Mouse (Mus musculus) kidney, postnatal 14 days (tissue): Measurements from ENCODE around the gene Ppp1r2.
A peak's percentile ranks its signal among the peaks of the same experiment; 100 is the strongest.

Experiments used
- DNase-seq: peaks from one replicate; pipeline ENCODE4 v3.0.0; 2022; ENCODE audit warnings: mixed read lengths

Gene Ppp1r2

DNA sequence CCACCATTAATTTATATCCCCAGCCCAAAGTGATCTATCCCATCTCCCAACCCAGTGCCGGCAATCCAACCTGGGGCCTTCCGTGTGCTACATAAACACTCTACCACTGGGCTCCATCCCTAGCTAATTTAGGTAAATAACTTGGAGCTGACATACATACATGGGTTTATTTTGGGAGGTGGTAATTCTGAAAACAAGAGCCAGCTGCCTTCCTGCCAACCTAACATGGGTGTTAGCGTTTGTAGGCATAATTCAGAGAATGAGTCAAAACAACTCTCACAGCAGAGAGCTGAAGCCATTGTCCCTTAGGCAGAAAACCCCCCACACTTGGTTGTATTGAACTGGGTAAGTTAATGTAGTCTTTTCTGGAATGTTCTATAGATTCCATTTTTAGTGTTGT is 12.6 kb upstream of the Ppp1r2 start:
- no peak for DNase-seq

DNA sequence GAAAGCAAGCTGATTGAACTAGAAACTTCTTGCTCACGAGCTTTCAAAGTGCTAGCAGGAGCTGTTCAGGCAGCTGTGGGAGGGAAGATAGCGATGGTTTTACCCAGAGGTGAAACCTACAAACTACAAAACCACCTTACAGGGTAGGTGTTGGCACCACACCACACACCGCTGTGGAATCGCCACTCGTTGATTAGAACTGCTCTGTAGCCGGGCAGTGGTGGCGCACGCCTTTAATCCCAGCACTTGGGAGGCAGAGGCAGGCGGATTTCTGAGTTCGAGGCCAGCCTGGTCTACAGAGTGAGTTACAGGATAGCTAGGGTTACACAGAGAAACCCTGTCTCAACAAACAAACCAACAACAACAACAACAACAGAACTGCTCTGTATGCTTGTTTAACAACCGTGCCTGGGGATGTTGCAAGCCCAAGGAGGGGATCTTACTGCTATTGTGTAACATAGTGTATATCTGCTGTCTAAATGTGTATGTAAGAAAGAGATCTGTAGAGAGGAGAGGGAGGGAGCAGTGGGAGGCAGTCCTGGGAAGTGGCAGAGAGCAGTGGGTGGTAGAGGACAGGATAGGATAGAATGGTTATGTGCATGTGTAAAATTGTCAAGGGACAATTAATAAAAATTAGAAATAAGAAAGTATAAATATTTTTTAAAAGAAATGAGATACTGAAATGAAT is 11.9 kb upstream of the Ppp1r2 start:
- no peak for DNase-seq

DNA sequence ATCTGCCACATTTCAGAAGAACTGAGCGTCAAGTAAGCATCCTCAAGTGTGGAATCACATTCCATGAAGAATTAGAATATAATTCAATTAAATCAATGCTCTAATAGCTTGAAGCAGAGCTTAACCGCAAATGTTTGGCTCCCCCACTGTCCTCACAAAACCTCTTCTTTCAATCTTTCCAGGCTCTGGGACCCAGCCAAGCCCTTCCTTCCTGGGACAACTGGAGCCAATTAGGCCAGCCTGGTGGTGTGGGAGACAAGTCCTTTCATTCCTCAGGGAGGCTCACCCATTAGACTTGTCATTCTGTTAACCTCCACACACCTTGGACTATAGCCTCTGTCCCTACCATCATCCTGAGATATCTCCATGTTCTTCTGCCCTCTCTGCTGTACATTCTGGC is 6.9 kb upstream of the Ppp1r2 start:
- peak; percentile 74 for DNase-seq

DNA sequence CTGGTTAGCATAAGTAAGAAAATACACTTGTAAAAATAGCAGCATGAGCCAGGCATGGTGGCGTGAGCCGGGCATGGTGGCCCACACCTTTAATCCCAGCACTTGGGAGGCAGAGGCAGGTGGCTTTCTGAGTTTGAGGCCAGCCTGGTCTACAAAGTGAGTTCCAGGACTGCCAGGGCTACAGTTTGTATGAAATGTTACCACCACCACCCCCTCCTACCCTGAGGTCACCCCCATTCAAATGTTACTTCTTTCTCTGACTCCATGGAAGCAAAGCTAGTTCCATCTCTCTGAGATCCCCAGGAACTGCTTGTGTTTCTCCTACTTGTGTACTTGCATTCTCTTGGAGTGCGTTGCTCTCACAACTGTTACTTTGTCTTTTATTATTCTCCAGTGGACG is 5.1 kb upstream of the Ppp1r2 start:
- DNase-seq, result no peak

DNA sequence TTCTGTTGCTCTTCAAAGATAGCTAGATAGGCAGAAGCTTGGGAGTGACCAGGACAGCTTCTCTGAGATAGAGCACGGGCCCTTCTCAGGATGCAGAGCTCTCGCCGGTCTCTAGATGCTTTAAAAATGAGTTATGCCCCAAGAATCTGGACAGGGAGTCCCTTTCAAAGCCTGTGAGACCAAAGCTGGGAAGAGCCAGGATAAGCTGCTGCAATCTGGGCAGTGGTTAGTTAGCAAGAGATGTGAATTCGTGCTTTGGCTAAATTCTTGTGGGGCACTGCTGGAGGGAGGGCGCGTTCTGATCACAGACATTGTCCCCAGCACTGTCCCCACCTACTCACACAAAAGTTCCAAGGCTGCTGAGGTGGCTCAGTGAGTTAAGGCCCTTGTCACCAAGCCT is 3.5 kb upstream of the Ppp1r2 start:
- peak; percentile 20 for DNase-seq

DNA sequence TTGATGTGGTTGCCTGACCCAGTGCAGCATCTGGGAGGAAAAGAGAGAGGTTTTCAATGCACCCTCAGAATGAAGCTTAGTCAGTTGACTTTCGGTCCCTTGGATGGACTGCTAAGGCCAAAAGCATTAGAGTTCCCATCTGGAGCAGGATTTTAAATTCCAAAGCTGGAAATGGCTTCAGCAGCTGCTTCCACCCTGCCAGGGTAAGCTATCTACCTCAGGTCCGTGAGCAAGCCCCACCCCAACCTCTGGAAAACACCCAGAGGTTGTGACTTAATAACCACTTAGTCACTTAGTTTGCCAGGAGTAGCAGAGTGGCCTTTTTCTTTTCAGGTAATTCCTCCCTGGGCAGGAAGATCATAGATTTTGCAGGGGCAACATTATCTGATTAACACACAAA is 3.0 kb upstream of the Ppp1r2 start:
- no peak for DNase-seq

DNA sequence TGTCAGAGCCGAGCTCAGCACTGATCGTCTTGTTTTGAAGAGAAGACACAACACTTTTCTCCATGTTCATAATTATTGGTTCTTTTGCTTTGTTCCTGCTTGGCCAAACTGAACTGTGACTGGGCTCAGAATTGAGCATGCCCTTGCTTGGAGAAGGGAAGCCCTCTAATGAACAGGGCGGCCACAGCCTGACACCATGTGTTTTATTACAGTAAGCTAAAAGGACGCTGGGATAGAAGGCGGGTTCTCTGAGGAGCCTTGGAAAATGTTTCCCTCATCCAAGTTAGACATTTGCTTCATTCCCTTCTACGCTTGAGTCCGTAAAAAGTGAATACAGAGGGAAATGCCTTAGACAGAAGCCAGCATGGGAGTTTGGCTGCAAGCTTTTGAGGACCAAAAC is 1.9 kb upstream of the Ppp1r2 start:
- peak; percentile 49 for DNase-seq

DNA sequence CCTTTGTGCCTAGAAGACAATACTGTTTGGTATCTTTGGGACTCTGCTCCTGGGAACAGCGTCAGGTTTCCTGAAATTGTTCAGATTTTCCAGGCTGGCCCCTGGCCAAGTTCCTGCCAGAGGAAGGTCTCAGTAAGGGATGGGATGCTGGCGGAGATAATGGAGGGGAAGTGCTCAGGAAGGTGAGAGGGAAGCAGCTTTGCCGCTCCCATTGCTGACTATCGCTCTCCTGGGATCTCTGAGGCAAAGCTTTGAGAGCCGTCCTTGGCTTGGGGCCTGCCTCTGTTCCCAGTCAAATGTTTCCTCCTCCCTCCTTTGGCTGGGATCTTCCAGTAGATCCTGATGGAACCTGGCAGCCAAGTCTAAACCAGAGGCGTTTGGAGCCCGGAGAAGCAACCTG is 1.5 kb upstream of the Ppp1r2 start:
- DNase-seq, result peak; percentile 86

DNA sequence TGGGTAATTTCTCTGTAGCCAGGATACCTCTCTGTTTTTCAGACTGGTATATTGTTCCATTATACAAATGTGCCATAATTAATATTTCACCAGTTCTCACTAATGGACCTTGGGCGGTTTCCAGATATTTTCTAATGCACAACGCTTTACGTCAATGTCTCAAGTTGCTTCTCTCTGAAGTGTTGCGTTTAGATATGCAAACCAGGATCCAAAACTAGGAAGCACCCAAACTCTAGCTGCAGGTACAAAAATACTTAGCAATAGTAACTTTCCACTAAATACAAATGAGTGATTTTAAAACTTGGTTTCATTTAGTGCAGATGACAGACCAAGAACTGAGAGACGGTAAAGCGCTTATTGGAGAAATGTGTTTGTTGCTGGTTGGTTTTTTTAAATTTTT is 993 bp downstream of the Ppp1r2 start:
- no peak for DNase-seq

DNA sequence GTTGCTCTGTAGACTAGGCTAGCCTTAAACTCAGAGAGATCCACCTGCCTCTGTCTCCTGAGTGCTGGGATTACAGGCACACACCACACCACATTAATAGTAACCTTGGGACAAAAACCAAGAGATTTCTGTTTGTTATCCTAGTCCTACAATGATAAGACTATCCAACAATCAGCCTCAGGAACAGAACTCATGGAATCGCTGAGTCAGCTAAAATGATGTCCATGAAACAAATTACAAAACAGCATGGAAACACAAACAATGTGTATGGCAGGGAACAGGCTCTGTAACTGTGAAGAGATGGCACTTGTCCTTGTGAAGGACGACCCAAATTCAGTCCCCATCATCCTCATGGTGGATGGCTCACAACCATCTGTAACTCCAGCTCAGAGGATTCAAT is 8.4 kb downstream of the Ppp1r2 start:
- no peak for DNase-seq

DNA sequence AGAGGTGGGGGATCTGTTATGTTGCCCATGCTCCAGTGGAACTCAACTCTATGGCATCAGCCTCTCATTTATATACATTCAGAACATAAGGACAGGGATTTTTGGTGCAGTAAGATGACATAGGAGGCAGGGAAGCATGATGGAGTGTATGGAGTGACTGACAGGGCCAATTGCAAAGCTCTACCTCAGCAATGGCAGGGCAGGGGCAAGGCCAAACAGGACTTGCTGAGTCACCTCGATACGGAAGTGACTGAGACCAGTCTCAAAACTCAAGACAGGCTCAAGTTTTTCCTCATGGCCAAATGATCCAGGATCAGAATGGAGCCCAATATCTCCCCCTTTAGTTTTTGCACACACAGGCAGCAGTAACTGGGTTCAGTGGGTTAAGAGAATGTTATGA is 18.9 kb downstream of the Ppp1r2 start:
- DNase-seq, result no peak

DNA sequence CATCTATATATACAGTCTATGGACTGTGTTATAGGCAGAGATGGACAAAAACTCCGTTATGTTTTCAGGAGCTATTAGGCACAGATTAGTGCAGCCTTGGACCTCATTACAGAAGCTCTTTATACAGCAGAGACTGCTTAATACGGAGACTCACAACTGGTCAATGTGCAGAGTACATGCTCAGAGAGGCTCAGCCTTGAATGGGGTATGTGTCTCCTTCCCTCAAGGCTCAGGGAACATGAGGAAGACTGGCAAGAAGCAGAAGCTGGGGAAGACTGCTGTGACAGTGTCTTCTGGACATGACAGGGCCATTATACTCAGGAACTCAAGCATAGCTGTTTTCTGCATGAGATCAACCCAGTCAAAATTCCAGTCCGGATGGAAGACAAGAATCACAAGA is 19.4 kb downstream of the Ppp1r2 start:
- DNase-seq, result no peak

DNA sequence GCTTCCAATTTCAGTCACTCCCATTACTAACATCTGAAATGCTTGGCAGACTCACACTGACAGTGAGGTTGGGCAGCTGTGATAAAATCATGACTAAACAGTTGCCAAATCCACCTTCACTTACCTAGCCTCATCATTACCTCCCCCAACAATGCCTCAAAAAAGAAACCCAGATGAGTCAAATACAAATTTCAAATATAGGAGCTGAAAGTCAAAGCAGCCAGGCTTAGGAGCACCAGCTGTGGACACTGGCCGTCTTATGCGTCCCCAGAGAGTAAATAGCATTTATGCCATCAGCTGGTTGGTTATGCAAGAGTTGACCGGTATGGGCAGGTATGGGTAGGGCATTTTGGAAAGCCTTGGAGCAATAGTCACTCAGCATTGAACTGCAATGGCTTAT is 25.7 kb downstream of the Ppp1r2 start:
- no peak for DNase-seq

DNA sequence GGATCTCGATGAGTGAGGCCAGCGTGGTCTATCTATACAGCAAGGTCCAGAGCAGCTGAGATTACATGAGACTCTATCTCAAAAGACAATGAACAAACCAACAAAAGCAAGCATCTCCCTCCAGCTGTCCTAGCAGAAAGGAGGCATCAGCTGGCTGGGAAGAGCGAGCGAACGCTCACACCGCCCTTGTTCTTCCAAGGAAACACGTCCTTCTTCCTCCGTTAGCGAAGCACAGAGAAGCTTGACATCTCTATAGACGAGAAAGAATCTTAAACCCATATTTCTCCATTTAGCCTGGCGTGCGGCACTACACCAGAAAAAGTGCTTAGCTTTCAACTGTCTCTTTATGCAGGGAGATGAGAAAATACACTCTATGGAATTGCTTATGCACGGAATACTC is 26.4 kb downstream of the Ppp1r2 start:
- no peak for DNase-seq

DNA sequence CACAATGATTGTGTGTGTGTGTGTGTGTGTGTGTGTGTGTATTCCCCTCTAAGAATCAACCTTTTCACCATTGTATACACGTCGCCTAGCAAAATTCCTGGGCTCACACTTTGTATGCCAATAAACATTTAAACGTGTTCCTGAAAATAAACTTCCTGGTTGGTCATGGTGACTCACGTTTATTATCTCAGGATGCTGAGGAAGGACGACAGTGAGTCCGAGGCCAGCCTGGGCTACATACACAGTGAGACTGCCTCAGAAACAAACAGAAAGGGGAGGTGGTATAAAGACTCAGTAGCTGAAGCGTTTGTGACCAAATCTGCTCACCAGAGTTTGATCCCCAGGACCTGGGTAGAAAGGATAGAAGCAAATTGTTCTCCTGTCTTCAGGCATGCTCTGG is 27.6 kb downstream of the Ppp1r2 start:
- no peak for DNase-seq

DNA sequence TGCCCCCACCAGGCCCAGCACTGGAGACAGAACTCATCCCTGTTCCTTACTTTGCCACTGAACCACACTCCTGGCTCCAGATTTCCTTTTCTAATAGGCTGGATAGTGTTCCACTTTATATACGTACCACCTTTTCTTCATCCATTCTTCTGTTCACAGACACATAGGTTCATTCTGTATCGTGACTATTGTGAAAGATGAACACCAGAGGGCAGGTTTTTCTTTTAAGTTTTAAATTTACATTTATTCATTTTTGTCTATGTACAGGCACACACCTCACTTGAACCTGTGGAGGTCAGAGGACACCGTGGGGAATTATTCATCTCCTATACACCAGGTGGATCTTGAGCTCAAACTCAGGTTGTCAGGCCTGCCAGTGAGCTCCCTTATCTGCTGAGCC is 31.0 kb downstream of the Ppp1r2 start:
- DNase-seq, result no peak

DNA sequence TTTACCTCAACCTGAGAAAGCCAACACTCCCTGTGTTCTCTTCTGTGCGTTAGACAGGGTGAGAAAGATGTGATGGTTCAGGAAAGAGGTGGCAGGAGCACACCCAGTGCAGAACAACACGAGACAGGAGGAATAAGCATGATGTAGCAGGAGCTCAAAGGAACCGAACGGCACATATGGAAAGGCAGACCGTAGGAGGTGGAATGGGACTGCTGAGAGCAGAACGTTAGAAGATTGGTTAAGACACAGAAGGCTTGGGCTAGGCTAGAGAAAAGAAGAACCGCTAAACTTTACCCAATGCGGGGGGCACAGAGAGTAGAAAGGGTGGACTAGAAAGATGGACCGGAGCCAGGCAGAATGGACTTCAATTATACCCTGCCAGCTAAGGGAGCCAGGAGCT is 33.6 kb downstream of the Ppp1r2 start:
- DNase-seq, result no peak

DNA sequence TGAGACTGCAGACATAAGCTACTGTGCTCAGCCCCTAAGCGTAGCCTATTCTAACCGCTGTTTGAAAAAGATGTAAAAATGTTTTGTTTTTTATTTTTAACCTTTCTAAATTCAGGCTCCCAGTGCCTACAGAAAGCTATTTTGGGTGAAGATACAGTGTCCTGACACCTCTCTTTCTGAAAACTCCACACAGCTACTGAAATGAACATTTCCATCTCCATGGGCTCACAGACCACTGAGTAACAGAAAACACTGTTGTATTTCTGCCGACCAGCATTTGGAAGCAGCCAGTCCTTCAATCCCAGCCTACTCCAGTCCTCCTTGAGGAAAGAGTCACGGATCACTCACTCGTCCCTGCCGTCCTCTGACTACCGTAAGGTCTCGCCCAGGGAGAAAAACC is 34.5 kb downstream of the Ppp1r2 start:
- DNase-seq, result no peak

DNA sequence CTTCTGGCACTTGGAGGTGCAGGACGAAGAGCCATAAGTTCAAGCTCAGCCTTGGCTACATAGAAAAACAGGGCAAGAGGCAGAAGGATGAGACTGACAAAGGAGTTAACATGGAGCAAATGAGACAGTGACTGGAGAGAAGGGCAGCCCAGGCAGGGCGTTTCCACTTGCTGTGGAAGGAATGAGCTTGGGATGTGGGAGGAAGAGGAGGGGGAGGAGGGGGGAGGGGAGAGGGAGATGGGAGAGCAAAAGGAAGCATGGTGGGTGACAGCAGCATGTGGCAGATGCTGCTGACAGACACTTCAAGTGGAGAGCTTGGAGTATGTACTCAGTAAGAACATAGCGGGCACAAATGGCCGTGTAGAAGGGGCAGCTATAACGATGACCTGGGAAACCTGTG is 36.8 kb downstream of the Ppp1r2 start:
- DNase-seq, result no peak

DNA sequence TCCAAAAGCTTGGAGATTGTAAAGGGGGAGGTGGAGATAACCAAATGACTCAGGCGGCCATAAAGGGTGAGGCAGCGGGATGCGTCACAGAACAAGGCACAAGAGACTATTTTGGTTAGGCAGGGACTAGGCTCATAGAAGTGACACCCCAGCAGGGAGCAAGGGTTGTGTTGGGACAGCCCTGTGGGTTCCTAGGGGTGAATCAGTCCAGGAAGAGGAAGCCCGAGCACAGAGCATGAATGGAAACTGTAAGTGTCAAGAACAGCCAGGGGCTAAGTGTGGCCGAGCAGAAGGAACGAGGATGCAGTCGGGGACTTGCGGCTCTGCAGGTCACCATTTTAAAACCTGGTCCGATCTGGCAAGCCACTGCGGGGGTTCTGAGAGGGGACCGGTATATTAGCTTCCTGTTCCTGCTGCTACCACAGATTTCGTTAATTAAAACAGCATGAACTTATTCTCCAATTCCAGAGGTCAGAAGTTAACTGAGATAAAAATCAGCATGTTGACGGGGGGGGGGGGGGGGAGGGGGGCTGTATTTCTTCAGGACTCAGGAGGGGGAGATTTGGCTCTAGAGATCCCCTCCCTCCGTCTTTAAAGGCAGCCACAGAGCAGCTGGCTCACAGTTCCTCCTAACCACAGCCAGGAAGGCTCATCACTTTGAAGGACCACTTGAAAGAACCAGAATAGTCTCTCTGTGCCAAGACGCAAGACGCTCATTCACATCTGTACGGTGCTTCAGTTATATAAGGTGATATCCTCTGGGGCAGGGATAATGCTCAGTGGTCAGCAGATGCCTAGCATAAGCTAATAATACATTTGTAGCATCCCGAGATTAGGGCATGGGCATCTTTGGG is 39.4 kb downstream of the Ppp1r2 start:
- DNase-seq, result no peak

DNA sequence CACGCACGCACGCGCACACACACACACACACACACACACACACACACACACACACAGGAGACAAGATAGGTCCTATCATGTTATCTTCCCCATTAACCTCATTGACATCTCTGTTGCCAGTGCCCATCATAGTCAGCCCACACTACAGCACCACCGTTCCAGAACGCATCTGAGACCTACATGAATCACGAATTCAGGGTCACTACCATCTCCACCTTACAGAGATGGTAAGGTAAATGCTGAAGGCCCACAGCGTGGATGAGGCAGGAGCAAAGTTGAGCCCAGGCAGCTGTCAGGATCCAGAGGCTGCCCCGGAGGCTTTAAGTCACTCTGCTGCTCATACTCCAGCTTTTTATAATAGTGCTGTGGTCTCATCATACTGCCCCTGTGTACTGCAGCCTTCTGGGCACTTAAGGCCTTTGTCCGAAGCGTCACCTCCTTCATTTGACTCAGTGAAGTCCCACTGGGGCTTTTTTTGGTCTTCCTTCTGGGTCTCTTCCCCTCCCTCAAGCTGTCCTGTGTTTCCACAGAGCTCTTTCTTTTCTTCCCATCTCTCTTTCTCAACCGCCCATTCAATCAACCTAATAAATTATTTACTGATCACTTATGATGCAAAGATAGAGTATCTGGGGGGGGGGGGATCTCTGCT is 40.1 kb downstream of the Ppp1r2 start:
- no peak for DNase-seq

DNA sequence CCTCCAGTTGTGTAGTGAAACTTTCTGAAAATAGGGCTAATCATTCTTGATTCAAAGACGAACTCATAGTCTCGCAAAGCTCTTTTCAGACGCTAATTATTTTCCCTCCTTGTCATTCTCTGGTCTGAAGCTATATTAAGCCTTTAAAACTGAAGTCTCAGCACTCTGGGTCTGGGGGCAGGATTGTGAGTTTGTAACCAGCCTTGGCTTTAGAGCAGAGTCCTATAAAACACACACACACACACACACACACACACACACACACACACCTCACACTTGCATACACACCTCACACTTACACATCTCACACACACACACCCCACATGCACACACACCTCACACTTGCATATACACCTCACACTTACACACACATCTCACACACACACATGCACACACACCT is 40.7 kb downstream of the Ppp1r2 start:
- no peak for DNase-seq

DNA sequence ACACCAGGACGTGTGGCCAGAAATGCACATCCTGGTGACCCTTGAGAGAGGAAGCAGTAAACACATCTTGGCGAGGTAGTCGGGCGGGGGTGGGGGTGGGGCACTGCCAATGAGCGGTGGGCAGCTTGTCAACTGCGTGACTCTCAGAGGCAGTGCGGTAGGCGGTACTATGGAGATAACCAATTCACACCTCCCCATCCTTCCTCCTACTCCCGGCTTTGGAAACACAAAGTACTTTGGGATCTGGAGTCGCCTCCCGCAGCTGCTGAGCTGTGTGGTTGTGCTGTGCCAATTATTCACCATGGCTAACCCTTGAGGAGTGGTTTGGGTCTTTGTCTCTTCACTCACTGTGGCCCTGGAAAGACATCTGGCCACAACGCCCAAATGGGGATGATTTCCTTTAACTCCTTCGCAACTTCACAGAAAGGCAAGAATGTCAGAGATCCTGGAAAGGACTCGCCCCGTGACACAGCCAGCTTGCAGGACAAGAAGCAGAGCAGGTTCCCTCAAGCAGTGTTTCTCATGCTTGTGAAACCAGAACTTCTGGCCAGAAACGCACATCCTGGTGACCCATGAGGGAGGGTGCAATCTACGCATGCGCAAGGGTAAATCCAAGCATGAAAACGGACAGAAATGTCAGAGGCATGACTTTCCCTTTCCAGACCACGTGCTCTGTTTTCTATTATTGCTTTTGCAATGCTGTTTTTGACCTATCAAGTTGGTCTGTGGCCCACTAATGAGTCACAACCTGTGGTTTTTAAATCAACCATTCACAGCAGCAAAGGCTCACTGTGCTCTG is 41.3 kb downstream of the Ppp1r2 start:
- DNase-seq, result peak; percentile 74

DNA sequence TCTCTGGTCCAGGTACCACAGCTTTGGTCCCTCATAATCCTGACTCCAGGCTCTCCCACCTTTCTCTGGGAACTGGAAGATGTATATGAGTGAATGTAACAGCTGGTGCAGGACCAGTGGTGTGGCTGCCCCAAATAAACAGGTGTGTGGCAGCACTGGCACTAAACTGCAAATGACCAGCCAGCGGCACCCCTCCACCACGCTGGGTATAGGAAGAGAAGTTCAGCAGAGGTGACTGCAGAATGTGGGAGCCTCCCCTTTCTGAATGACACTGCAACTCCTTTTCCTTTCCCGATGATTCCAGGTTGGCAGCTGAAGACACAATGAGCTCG is 41.9 kb downstream of the Ppp1r2 start:
- DNase-seq, result no peak
